Mouse (Mus musculus): Measurements from ENCODE around the gene Mbd3.

Gene Mbd3

DNA sequence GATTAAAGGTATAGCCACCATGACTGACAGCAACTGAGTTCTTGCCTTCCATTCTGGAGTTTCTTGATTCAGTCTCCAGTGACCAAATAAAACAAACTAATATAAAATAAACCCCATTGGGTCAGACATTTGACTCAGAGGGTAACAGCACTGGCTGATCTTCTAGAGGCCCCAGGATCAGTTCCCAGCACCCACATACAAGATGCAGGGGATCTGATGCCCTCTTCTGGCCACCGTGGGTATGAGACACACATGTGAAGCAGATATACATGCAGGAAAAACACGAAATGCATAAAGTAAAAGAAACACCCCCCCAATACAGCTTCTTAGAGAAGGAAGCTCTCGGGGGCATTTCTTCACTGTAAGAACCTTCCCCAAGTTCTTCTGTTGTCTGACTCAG is 25.7 kb upstream of the Mbd3 start:
- peak; percentile 58 for DNase-seq (ENCODE audit: low read depth, low spot score)

DNA sequence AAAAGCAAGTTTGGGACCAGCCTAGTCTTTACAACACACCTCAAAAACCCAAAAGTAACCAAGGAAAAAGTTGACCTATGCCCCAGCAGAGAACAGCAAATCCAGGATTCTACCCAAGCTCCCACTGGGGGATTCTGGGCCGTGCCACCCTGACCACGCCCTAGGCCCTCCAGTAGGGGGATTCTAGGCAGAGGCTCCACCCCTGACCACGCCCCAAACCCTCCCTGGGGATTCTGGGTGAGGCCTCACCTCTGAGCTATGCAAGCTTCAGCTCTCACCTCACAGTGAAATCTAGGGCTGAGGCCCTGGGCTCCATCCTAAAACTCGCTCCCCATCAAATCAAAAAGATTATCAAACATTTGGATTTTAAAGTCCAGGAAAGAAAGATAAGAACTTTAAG is 24.2 kb upstream of the Mbd3 start:
- peak; percentile 91 for DNase-seq (ENCODE audit: low read depth, low spot score)

- no peak for DNase-seq (ENCODE audit: low read depth, low spot score)
Measured at GRCm38 (mm10) chr10:80421651-80422472, 22.5 kb upstream of the Mbd3 start.

DNA sequence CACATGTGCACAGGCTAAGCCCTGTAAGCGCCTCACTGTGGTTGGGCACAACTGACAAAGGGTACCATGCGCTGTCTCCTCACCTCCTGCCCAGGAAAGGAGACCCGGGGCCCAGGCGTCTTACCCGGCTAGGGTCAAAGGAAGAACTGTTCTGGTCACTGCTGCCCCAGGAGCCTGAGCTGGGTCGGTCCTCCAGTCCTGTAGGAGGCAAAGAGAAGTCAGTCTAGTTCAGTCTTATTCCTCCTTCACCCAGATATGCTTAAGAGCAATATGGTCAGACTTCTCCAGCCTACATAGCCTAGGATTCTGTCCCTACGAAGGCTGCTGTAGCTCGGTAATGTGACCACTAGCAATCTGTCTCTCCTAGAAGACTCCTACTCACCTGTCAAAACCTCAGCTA is 21.9 kb upstream of the Mbd3 start:
- no peak for DNase-seq (ENCODE audit: low read depth, low spot score)

DNA sequence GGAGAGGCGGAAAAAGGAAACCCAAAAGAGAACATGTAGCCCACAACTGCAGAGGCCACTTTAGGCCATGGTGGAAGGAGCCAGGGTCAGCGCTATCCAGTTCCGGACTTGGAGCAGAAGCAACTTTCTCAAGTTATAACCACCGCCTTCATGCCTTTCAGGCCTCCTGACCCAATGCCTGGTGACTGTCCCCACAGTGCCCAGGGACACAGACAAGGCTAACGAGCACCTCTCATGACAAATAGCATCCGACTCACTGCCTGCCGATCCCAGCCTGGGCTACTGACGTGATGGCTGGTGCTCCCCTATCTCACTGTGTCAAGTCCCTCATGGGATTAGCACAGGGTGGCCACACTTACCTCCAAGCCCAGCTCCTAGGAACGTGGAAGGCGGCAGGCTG is 21.4 kb upstream of the Mbd3 start:
- no peak for DNase-seq (ENCODE audit: low read depth, low spot score)

GRCm38 (mm10) chr10:80419419-80419818 is 20.1 kb upstream of the Mbd3 start:
- no peak for DNase-seq (ENCODE audit: low read depth, low spot score)

DNA sequence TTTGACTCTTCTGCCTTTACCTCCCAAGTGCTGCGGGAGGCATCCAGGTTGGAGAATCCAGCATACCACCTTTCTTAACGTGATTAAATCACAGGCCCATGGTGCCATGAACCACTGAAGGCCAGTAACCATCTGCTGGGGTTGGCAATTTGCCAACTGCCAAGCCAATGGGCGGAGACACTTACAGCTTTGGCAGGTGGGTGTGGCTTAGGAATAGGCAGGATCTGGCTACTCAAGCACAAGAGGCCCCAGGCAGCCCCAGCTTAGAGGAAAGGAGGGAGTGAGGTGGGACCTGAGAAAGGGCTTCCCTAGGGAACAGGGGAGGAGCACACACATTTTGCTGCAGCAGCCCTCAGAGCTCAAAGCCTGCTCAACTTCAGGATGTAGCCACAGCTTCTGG is 19.0 kb upstream of the Mbd3 start:
- peak; percentile 68 for DNase-seq (ENCODE audit: low read depth, low spot score)

GRCm38 (mm10) chr10:80417841-80418240 is 18.5 kb upstream of the Mbd3 start:
- no peak for DNase-seq (ENCODE audit: low read depth, low spot score)

DNA sequence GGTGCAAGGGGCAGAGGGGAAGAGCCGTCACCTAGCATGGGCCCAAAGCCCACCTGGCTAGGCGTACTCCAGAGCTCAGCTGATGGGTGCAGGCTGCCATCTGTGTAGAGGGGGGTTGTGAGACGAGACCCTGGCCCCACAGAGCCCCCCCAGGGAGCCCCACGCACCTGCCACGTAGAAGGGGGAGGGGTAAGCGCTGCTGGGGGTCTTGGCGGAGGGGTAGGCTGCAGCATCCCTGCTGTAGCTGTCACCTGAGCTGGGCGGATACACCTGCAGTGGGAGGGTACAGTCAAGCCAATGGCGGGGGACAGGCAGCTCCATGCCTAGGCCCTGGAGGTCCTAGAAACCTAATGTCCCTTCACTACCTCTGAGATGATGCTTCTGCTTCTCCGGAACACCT is 18.0 kb upstream of the Mbd3 start:
- DNase-seq (ENCODE audit: low read depth, low spot score): no peak

GRCm38 (mm10) chr10:80415566-80415965 is 16.2 kb upstream of the Mbd3 start:
- no peak for DNase-seq (ENCODE audit: low read depth, low spot score)

- DNase-seq (ENCODE audit: low read depth, low spot score): no peak
Measured at GRCm38 (mm10) chr10:80412656-80413541, 13.5 kb upstream of the Mbd3 start.

DNA sequence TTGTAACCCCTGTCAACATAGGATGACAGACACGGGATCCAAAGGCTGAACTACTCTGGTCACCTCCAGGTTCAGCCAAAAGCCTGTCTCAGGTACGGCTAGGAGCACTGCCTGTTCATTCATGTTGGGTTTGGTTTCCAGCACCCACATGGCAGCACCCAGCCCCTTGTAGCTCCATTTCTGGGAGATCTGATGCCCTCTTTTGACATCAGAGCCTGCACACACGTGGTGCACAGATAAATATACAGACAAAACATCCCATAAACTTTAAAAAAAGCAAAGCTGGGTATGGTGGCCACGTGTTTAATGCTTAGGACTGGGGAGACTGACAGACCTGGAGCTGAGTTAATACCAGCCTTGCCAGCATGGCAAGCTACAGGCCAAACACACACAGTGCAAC is 8.6 kb upstream of the Mbd3 start:
- DNase-seq (ENCODE audit: low read depth, low spot score): no peak

DNA sequence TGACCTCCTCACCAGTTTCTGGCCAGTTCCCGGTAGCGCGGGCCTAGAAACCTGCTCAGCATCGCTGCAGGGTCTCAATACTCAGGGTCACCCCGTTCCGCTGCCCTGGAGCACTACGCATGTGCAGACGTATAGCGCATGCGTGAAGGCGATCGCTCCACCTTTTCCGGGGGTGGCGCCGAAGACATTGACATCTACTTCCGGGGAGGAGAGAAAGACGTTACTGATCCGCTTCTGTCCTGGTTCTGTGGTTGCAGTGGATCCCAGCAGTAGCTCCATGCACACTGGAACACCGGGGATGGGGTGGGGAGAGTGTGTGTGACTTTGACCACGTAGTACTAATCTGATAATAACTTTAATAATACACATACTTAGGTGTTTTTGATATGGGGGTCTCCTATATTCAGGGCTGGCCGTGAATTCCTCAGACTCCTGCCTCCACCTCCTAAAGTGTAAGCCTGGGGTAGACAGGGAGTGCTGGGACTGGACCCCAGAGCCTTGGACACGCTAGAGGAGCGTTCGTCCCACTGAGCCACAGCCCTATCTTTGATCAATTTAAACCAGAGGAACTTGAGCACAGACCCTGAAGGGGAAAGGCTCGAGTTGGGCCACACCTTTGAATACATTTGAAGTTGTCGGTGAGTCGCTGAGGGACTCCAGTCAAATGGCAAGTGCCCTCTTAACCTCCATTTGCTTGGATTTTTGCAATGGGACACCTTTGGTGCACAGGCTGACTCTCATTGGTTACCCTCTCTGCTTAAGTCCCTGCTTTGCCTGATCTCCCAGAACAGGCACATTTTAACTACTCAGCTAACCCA is 7.5 kb upstream of the Mbd3 start, which contains the start of gene Uqcr11:
Gene Uqcr11, minus strand, starts transcription at position 147 of the 818 bp plus-strand sequence.
- peak; percentile 95 for DNase-seq (ENCODE audit: low read depth, low spot score)

DNA sequence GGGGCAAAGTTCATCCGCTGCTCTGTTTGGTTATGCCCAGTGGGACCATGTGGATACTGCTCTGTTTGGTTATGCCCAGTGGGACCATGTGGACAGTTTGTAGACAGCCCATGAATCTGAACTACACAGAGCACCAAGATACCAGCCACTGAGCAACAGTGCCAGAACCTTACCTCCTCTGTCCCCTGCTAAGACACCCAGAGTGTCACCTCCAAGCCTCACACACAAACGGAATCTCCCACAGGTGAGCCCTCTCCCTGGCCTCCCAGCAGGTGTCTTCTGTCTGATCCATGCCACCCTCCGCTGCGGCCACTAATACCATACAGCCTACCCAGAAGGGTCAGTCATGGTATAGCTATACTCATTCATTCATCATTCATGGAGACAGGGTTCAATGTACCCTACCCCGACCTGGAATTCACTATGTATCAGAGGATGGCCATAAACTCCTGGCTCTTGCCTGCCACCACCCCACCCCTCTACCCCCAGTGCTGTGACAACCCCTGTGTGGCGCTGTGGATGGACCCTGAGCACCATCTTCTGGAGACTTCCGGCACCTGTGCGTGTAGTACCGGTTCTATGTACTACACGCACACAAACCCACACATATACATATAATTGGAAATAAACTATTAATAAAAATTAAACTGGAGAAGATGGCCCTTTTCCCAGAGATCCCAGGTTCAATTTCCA is 6.3 kb upstream of the Mbd3 start:
- no peak for DNase-seq (ENCODE audit: low read depth, low spot score)

- DNase-seq (ENCODE audit: low read depth, low spot score): peak; percentile 79
Measured at GRCm38 (mm10) chr10:80403044-80403692, 3.8 kb upstream of the Mbd3 start.

DNA sequence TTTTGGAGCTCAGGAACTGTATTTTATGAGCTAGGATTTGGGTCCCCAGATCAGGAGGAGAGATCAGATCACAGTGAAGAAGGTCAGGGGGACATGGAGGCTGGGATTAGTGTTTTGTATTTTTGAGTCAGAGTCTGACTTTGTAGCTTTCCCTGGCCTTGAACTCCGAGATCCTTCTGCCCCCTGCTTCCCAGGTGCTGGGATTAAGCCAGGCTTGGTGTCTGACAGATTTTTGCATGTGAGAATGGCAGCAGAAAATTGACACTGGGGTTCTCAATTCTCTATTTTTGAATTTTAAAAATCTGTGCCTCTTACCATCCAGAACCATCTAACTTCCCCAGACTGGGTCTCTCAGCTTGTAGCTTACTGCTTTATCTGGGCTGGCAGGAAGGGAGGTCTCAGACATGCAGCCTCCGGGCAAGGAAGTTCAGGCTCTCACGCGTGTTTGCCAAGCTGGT is 1.4 kb upstream of the Mbd3 start:
- DNase-seq (ENCODE audit: low read depth, low spot score): no peak

- DNase-seq (ENCODE audit: low read depth, low spot score): no peak
Measured at GRCm38 (mm10) chr10:80399973-80400703, 788 bp upstream of the Mbd3 start.

DNA sequence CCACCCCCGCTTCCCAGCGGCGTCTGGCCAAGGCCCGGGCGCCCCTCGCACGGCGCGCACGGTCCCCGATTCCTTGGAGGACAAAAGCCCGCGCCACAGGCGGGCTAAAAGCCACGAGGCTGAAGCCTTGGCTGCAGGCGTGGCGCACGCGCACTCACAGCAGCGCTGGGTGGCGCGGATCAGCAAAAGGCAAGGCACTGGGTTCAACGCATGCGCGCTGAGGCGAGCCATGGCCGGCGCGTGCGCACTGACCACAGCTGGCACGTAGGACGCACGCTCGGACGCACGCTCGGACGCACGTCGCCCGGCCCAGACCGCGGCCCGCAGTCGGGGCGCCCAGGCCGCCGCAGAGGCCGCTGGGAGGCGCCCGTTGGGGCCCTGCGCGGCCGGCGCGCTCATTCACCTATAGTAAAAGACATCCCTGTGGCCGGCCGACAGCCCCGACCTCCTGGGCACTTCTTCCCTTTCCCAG is 595 bp downstream of the Mbd3 start:
- DNase-seq (ENCODE audit: low read depth, low spot score): peak; percentile 98

DNA sequence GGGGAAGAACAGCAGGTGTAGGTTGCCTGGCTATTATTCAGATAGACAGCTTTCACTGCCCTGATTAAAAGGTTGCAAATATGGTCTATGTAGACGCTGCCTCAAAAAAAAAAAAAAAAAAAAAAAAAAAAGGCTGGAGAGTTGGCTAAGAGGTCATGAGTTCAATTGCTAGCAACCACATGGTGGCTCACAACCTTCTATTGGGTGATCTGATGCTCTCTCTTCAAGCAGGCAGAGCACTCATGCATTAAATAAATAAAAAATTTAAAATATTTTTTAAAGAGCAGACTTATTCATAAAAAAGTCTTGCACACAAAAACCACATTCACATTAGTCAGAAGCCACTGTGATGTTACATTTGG is 1.2 kb downstream of the Mbd3 start:
- no peak for DNase-seq (ENCODE audit: low read depth, low spot score)

Measured in R1 (cell line).